Mouse (Mus musculus) stomach, postnatal 0 days (tissue): Measurements from ENCODE around the gene Cyba. TPM values are rescaled to one million over a fixed set of nuclear protein-coding genes. Genes with fewer than 3 reads are reported as not detected.

Experiments used
- ATAC-seq: fragments of 200-750 bp; cut with Nextera tagmentation; 2 replicates; pipeline ENCODE4 v1.8.0; 2017; ENCODE audit not compliant: low FRiP score, low TSS enrichment
- DNase-seq: peaks from one replicate; pipeline ENCODE4 v3.0.0-alpha.2; 2016; ENCODE audit warnings: low spot score
- H3K27ac ChIP-seq: fragments of 300-500 bp; sonication (generic); replicated peaks from 2 replicates; pipeline ENCODE4 v1.5.1; 2014; ENCODE audit warnings: mild to moderate bottlenecking, control low read depth
- H3K27me3 ChIP-seq: fragments of 300-500 bp; sonication (generic); 2 replicates; pipeline ENCODE4 v1.6.1; 2014; ENCODE audit warnings: low read length; ENCODE audit not compliant: control insufficient read depth, insufficient read depth
- H3K36me3 ChIP-seq: fragments of 300-500 bp; sonication (generic); 2 replicates; pipeline ENCODE4 v1.6.1; 2014; ENCODE audit warnings: low read length, mixed read lengths; ENCODE audit not compliant: control insufficient read depth, insufficient read depth
- H3K4me1 ChIP-seq: fragments of 300-500 bp; sonication (generic); replicated peaks from 2 replicates; pipeline ENCODE4 v1.6.1; 2014; ENCODE audit warnings: antibody characterized with exemption; ENCODE audit not compliant: control insufficient read depth, insufficient read depth
- H3K4me2 ChIP-seq: fragments of 300-500 bp; sonication (generic); replicated peaks from 2 replicates; pipeline ENCODE4 v1.6.1; 2014; ENCODE audit warnings: low read depth, mild to moderate bottlenecking, control low read depth, moderate library complexity
- H3K4me3 ChIP-seq: fragments of 300-500 bp; sonication (generic); 2 replicates; pipeline ENCODE4 v1.5.1; 2014; ENCODE audit warnings: low read depth, low read length, control low read depth
- H3K9ac ChIP-seq: fragments of 300-500 bp; sonication (generic); 2 replicates; pipeline ENCODE4 v1.6.1; 2014; ENCODE audit warnings: mild to moderate bottlenecking, low read length, control low read depth, mixed read lengths
- H3K9me3 ChIP-seq: fragments of 300-500 bp; sonication (generic); 2 replicates; pipeline ENCODE4 v1.6.1; 2016; ENCODE audit warnings: low read length; ENCODE audit not compliant: control insufficient read depth
- CTCF ChIP-seq: IDR thresholded peaks from 2 replicates; pipeline ENCODE4 v1.5.1; 2016; ENCODE audit warnings: antibody characterized with exemption, low read depth, mild to moderate bottlenecking, moderate library complexity
- EP300 ChIP-seq: optimal IDR thresholded peaks from 2 replicates; pipeline ENCODE3; 2016; ENCODE audit warnings: antibody characterized with exemption
- WGBS: fragments of 180-500 bp; shearing (Covaris S2); extraction: QIAGEN DNeasy Blood & Tissue Kit; methylation state at CpG from one replicate; pipeline ENCODE4 v1.1.7; 2014; 5-methylcytosine and 5-hydroxymethylcytosine counted together
- polyA plus RNA-seq: library from polyadenylated mRNA; unstranded; fragments of >200 nt; fragmentation: Nextera tagmentation; extraction: Ambion mirVana; gene quantifications from 2 replicates; pipeline ENCODE4 v1.2.1, GENCODE M21; 2015

Gene Cyba
- polyA plus RNA-seq, 1 experiment from 2014 or later: 267 TPM

- Histone ChIP-seq H3K27me3 (no peaks in the 10 kb centered on the region), H3K27ac (no peak overlapping the region), H3K4me2 (no peak overlapping the region), H3K9me3 (no peaks in the 10 kb centered on the region), H3K36me3 (peaks cover 12% of the 10 kb centered on the region; the same call in 1 of the 2 replicates), H3K4me1 (no peaks in the 10 kb centered on the region), H3K4me3 (no peak overlapping the region), H3K9ac (no peak overlapping the region)
- DNase-seq (no peak), ATAC-seq (no peak)
- WGBS: 87% methylated on average over 20 of the region's 20 CpGs
- TF ChIP-seq EP300: no peak
- TF ChIP-seq CTCF: no peak
These were observed 3.9 kb upstream of the Cyba start for GRCm38 (mm10) chr8:122436586-122437125.

DNA sequence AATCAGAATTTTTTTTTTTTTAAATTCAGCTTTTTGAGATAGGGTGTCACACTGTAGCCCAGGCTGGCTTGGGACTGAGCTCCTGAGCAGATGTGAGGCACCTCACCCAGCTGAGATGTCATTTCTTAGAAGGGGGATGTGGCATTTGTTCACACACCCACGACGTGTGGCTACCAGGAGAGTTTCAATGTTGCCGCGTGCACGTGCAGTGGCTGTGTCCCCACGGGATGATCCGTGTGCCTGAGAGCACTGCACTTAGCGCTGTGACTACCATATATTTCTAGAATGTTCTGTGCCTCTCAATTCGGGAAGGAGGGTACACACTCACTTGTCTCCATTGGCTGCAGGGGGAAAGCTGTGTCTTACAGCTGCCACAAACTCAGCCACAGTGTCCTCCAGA, 3.4 kb upstream of the Cyba start:
- no peaks in the 10 kb centered on the region for H3K9me3 ChIP-seq
- no peak for ATAC-seq
- no peaks in the 10 kb centered on the region for H3K27me3 ChIP-seq
- WGBS: 93% methylated on average over 9 of the region's 9 CpGs
- H3K4me1 ChIP-seq: no peaks in the 10 kb centered on the region
- TF ChIP-seq EP300: no peak
- TF ChIP-seq CTCF: no peak
- H3K36me3 ChIP-seq: peaks cover 12% of the 10 kb centered on the region; the same call in 1 of the 2 replicates
- H3K4me3 ChIP-seq: no peak overlapping the region
- H3K9ac ChIP-seq: no peak overlapping the region
- no peak overlapping the region for H3K27ac ChIP-seq
- no peak for DNase-seq
- H3K4me2 ChIP-seq: no peak overlapping the region

GRCm38 (mm10) chr8:122435375-122435774, 2.6 kb upstream of the Cyba start:
- Histone ChIP-seq H3K9me3 (no peaks in the 10 kb centered on the region), H3K36me3 (peaks cover 12% of the 10 kb centered on the region; the same call in 1 of the 2 replicates), H3K4me1 (no peaks in the 10 kb centered on the region), H3K4me2 (no peak overlapping the region), H3K9ac (no peak overlapping the region), H3K27me3 (no peaks in the 10 kb centered on the region), H3K4me3 (no peak overlapping the region), H3K27ac (no peak overlapping the region)
- TF ChIP-seq CTCF: peak; percentile 57
- TF ChIP-seq EP300: no peak
- 91% methylated on average over 6 of the region's 6 CpGs for WGBS
- ATAC-seq (no peak), DNase-seq (no peak)

DNA sequence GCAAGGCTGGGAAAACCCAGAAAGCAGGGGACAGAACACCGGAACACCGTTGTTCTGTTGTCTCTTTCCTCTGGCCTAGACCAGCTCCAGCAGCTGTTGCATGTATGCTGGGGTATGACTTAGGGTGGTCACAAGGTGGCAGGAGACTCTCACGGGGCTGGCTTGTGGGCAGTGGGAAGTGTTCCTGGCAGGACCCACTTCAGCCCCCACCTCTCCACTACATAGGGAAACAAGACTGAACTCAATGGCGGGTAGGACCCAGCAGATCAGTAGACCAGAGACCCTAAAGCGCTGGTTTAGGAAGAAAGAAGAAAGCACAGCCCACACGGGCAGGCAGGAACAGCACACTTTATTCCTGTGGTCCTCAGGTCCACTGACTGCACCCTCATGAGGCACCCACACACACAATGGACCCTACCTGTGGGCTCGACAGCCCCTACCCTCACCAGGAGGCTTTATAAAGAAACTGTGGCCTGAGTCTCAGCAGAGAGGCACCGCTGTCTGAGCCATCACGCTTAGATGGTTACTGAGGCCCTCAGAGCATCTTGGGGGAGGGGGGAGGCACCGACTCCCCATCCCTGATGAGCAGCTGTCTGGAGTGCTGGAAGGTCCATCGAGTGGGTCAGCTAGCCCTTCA, 657 bp upstream of the Cyba start:
- DNase-seq (no peak), ATAC-seq (no peak; the same call in 1 of the 2 replicates)
- H3K36me3 ChIP-seq: peaks cover 12% of the 10 kb centered on the region; the same call in 1 of the 2 replicates
- no peaks in the 10 kb centered on the region for H3K4me1 ChIP-seq
- H3K9me3 ChIP-seq: no peaks in the 10 kb centered on the region
- H3K9ac ChIP-seq: no peak overlapping the region
- no peaks in the 10 kb centered on the region for H3K27me3 ChIP-seq
- no peak overlapping the region for H3K27ac ChIP-seq
- H3K4me2 ChIP-seq: no peak overlapping the region
- H3K4me3 ChIP-seq: no peak overlapping the region
- TF ChIP-seq CTCF: peak; percentile 57
- no peak for TF ChIP-seq EP300
- 59% methylated on average over 11 of the region's 11 CpGs for WGBS

- WGBS: 31% methylated on average over 18 of the region's 18 CpGs
- Histone ChIP-seq H3K4me1 (no peaks in the 10 kb centered on the region), H3K4me3 (peak overlapping the region; percentile 48), H3K36me3 (peaks cover 12% of the 10 kb centered on the region; the same call in 1 of the 2 replicates), H3K27me3 (no peaks in the 10 kb centered on the region), H3K9me3 (no peaks in the 10 kb centered on the region), H3K4me2 (peak overlapping the region; percentile 71), H3K27ac (peak overlapping the region; percentile 84), H3K9ac (peak overlapping the region; percentile 66)
- TF ChIP-seq CTCF: no peak
- no peak for TF ChIP-seq EP300
- DNase-seq: peak; percentile 51
- peak; percentile 9 for ATAC-seq
These were observed 862 bp downstream of the Cyba start for GRCm38 (mm10) chr8:122431694-122432442.
